Mouse (Mus musculus) spleen, embryonic (tissue): ENCODE results near the gene Ctsh.

Source experiments
- CTCF ChIA-PET: fragments of 350-600 bp; sonication (Branson Sonifier 250); formaldehyde crosslinking; loops from one replicate; lab custom pipeline; 2022; lab: Charles Lee

Gene Ctsh

GRCm38 (mm10) chr9:90108272-90108671, 54.3 kb downstream of the Ctsh start:
- CTCF ChIA-PET, result interaction anchor here (1.1 kb wide), 1 partner anchor 19 kb away, joined by 4 read pairs; no protein-coding TSS in a partner anchor

DNA sequence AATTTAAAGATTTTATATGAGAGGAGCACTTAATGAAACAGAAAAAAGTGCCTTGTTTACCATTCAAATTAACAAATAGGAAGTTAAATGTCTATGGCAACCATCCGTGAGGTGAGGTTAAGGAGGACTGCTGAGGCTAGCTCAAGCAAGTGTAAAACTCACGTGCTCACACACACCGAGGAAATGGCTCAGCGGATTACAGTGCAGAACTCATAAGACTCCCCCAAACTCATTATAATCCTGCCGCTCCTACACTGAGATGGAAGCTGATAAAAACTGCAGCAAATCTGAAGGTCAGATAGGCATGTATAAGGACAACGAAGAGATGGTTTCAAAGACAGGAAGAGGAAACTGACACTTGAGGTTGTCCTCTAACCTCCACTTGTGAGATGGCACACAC, 55.4 kb downstream of the Ctsh start:
- CTCF ChIA-PET, result interaction anchor here (1.1 kb wide), 2 partner anchors 15 to 18 kb away, joined by 3 to 4 read pairs; no protein-coding TSS in a partner anchor

DNA sequence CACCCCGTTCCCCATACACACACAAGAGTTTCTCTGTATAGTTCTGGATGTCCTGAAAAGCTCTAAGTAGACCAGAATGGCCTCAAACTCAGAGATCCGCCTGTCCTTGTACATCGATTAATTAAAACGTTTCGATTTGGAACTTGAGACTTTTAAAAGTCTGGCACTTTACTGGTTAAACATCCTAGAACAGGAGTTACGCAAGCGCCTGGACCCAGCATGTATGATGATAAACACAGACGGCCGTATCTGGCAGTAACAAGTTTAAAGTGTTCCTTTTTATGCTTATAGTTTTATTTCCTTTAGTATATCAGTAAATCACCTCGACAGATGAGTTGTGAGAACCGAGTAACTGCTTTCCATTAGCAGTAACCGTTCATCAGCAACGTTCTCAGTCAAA, 59.2 kb downstream of the Ctsh start:
- CTCF ChIA-PET, result interaction anchor here (1.0 to 2.2 kb wide), 2 partner anchors 13 to 18 kb away, joined by 3 to 12 read pairs; no protein-coding TSS in a partner anchor

DNA sequence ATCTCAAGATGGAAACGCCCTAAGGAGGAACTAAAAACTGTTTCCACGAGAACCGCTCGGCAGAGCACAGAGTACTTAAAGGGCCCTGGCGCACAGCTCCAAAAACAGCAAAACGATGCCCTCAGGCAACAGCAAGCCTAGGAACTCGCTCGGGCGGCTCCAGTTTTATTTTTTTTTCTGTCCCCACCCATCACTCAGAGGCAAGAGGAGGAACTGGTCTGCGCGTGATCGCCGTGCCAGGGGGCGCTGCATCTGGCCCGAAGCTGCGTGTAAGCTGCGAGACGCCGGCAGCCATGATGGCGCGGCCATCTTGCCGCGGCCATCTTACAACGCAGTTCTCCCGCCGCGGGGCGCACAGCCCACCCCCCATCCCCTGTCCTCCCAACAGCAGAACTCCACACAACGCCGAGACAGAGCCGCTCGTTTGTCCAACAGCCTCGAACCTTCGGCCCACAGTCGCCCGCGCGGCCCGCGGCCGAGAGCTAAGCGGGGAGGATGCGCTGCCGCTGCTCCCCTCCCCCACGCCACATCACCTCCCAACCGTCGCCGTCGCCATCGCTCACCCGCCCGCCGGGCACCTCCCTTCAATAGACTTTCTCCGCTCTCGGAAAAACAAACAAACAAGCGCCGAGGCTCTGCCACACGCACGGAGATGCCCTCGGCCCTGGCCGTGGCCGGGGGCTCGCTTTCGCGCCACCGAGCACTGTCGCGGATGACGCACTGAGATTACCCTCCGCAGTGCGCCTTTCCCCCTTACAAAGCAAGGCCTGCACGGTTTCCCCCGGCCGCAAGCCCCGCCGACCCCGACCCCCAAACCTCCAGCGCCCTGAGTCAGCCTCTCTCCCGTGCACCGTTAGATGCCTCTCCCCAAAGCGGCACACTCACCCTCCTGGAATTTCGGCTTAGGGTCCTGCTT, 60.0 kb downstream of the Ctsh start:
- CTCF ChIA-PET, result interaction anchor here (0.7 to 2.2 kb wide), 3 partner anchors 13 to 103 kb away, joined by 4 to 12 read pairs (median 4); no protein-coding TSS in a partner anchor

DNA sequence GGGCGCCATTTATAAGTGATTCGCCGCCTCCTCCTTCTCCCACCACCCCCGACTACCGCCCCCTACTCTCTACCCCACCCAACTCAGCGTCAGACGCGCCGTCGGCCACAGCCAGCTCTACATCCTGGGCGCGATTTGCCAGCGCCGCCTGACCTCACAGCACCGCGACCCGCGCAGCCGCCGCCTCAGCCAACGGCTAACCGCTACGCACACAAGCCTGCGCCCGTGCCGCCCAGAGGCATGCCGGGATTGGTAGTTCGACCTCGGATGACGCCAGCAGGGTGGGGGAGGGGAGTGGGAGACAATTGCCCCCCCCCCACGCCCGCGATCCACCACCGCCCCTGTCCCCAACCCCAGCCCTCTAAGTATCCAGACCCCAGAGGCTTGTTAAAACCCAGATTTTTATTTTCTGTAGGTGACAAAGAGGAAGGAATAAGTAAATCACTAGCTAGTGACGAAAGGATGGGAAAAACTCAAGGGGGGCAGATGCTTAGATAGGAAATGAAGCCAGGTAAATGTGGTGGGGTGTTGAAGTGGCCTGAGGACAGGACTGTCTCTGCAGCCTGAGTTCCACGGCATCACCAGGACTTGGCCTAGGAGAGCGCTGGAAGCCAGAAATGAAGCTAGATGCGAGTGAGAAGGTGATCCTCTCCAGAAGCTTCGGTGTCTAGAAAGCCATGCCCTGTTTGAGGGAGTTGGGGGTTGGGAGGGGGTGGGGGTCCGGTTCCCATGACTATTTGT, 60.8 kb downstream of the Ctsh start, which contains the start of gene Morf4l1:
TSS of gene Morf4l1 (minus strand) at position 208 of the 741 bp plus-strand sequence.
- CTCF ChIA-PET, result interaction anchor here (0.6 to 1.0 kb wide), 5 partner anchors 12 to 104 kb away, joined by 3 to 8 read pairs (median 4); no protein-coding TSS in a partner anchor

DNA sequence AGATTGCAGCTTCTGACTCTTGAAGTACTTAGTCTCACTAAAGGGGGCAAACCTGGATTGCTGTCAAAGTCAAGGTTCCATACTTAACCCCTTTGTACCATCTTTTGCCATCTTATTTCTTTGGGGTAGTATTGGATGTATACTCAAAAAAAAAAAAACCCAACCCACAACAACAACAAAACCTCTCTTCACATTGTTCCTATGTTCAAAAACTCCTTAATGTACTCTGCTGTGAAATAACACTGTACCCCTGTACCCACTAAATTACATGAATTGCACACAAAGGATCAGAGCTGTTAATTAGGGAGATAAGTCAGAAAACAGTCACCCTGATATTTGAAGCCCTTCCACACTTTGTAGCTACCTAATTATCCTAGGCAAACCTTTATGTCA, 61.4 kb downstream of the Ctsh start:
- CTCF ChIA-PET, result interaction anchor here (0.6 to 1.0 kb wide), 3 partner anchors 11 to 53 kb away, joined by 3 to 8 read pairs (median 4); no protein-coding TSS in a partner anchor

DNA sequence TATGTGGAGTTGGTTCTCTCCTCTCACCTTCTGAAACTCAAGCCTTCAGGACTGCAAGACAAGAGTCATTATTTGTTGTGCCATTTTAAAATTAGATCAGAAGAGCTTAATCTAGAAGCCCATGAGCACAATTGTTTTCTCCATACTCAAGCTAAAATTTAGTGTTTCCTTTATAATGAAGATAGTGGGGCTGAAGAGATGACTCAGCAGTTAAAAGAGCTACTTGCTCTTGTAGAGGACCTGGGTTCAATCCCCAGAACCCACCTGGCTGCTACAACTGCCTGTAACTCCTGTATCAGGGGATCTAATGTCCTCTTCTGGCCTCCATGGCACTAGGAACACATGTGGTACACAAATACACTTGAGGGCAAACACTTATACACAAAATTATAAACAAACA, 63.3 kb downstream of the Ctsh start:
- CTCF ChIA-PET, result interaction anchor here (0.5 to 0.9 kb wide), 2 partner anchors 10 to 11 kb away, joined by 6 to 7 read pairs; no protein-coding TSS in a partner anchor

GRCm38 (mm10) chr9:90122246-90122740, 68.3 kb downstream of the Ctsh start:
- CTCF ChIA-PET, result no interaction called here

DNA sequence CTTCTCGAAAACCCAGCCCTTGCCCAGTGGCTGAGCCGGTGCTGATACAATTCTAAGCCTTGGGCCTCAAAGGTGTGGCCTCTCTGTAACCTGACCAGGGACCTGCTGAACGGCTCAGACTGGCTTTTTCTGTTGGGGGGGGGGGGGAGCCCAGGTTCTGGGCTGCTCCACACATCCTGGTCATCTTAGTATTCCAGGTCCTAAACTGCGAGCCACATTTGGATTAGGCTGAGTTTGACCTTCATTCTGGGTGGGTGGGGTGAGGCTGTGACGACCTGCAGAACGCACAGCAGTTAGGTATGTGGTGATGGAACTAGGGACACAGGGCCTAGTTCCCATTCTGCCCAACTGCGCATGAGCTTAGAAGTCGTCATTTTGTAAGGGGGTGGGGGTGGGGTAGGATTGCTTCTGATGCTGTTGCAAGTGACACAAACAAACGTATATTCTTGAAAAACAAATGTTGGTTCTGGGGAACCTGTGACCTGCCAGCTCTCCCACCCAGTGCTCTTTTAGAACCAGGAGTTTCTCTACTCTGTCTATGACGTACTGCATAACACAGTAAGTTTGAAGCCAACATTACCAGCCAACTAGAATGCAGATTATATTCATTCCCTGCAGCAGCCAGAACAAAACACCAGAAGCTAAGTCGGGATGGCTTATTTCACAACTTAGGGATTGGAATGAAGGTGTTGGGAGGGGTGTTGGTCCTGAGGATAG, 70.4 kb downstream of the Ctsh start:
- CTCF ChIA-PET, result no interaction called here

GRCm38 (mm10) chr9:90124873-90125245, 70.9 kb downstream of the Ctsh start:
- CTCF ChIA-PET, result no interaction called here
